Mouse (Mus musculus) right cerebral cortex, adult 18-20 months (tissue): ENCODE results near the gene Ilf3.

Source experiments
- DNase-seq: peaks from one replicate; pipeline ENCODE4 v3.0.0; 2022; ENCODE audit warnings: mixed read lengths

Ilf3 gene

DNA sequence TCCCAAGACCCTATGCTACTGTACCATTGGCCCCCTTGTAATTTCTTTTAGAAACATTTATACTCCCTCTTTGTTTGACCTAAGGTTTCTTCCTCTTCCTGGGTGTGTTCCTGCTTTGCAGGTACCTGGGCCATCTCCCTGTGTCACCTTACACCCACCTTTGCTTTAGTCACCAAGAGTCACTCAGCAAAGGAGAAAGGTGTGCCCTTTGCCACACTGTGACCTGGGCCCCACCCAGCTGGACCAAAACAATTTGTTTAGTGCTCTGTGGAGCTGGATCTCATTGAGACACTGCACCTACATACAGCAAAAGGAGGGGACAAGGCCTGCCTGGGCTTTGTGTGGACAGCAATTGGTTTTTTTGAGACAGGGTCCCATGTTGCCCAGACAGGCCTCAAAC lies 72.7 kb downstream of the Ilf3 start:
- DNase-seq = no peak

DNA sequence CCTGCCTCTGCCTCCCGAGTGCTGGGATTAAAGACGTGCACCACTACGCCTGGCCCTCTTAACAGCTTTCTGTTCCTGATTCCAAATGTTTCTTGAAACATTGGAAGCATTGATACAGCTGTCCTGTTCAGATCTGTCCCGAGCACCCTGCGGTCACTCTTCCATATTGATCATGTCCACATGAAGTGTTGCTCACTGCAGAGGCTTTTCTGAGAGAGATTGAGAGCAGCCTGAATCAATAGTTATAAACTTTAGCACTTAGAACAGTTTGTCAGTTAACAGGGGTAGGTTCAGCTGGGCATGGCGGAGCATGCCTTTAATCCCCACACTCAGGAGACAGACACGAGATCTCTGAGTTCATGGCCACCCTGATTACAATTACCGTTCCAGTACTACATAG lies 76.2 kb downstream of the Ilf3 start:
- no peak for DNase-seq

DNA sequence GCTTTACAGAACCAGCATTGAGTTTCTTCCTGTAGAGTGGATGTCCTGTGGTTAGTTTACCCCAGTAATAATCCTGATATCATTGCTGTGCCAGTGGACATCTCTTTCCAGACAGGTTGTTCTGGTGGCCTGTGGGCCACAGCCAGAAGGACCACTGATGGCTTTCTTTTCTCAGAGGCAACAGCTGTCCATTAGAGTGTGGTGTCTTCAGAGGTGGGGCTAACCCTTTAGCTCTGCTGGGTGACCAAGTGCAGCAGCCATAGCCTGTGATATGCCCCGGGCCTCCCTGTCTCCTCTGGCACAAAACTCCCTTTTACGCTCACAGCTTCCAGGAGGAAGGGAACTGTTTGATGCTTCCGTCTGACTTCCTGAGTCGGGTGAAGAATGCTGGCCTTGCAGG lies 76.9 kb downstream of the Ilf3 start:
- DNase-seq = no peak

DNA sequence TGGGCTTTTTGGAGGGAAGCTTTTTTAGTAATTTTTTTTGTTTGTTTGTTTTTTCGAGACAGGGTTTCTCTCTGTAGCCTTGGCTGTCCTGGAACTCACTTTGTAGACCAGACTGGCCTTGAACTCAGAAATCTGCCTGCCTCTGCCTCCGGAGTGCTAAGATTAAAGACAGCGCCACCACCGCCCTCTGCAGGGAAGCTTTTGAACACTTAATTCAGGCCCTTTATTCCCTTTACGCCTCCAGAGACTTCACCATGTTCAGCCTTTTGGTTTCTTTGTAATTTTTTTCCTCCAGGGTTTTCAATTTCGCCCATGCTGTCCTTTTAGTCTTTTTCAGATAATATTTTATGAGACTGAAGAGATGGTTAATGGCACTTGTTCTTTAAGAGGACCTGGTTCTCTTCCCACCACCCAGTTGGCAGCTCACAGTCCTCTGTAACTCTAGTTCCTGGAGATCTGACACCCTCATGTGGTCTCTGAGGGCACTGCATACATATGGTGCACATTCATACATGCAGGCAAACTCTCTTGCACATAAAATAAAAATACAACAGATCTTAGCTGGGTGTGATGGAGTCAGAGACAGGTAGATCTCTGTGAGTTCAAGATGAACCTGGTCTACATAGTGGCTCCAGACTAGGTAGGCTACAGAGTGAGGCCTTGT lies 77.5 kb downstream of the Ilf3 start:
- DNase-seq = no peak

DNA sequence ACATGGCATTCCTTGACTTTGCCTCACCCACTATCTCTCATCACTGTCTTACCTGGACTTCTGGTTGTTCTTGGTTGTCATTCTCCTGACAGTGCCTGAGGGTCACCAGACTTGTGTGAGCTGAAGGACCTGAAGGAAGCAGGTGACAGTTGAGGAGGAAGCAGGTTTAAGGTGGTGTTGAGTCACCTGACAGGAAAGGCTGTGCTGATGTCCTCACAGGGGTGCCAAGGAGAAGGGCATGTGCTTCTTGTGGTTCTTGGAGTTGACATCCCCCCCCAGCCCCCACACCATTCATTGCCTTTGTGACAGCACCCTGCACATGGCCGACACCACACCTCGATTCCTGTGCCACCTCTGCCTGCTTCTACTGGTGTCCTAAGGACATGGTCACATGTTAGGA lies 80.1 kb downstream of the Ilf3 start:
- DNase-seq = no peak

DNA sequence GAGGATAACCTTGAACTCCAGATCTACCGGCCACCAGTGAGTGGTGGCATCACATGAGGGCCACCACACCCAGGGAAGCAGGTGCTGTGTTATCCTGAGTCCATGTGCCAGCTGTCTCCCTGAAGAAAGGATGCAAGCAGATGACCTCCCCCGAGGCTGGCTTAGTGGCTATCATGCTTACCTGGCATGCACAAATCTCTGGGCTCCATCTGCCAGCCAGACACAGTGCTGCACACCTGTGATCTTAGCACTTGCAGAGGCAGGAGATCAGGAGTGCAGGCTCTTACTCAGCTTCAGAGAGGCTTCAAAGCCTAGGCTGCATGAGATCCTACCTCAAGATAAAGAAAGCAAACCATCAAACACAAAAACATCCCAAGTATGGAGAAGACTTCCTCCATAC lies 82.0 kb downstream of the Ilf3 start:
- DNase-seq = no peak

DNA sequence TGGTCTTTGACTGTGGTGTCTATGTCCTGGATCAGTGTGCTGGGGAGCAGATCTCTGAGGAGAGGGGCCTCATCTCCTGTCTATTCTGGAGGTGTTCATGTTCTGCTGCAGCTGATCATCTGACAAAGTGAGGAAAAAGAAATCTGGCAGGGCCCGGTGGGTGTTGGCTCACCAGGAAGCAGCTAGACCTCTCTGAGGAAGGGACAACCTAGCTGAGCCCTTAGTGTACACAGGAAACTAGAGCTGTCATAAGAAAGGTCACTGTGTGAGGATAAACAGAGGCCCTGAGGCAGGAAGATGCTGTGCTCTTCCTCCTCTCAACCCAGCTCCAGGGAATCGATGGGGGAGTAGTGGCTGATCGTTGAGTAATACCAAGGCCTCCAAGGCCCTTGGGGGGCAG lies 82.6 kb downstream of the Ilf3 start:
- no peak for DNase-seq

DNA sequence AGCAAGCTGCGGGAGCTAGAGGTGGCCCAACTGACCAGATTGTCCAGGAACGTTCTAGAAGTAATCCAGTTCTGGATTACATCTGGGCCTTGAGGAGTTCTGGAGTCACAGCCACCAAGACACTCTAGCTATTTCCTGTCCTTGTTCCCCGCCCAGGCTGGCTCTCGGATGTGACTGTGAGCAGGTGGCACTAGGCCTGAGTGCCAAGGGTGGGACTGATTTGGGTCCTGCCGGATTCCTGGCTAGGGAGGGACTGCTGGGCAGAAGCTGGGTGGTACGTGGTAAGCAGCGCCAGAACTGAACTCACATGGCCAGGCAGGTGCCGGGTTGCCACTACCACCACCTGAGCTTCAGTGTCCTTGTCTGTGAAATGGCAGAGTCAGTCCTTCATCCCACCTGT lies 83.7 kb downstream of the Ilf3 start:
- DNase-seq = no peak

DNA sequence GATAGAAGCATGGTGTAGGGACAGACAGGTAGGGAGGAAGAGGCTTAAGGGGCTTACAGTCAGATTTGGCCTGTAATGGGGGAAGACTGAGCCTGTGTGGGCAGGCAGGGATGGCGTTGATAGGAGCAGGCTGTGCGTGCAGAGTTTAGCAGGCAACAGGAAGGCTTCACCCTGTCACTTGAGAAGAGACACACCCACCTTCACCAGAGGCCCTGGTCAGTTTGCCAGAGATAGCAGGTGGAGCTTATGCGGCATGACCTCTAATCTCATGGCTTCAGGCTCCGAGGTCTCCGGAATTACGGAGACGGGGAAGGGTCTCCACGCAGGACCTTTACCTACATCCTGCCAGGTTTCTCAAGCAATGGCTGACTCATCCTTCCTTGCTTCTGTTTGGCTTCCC lies 84.2 kb downstream of the Ilf3 start:
- DNase-seq = no peak

DNA sequence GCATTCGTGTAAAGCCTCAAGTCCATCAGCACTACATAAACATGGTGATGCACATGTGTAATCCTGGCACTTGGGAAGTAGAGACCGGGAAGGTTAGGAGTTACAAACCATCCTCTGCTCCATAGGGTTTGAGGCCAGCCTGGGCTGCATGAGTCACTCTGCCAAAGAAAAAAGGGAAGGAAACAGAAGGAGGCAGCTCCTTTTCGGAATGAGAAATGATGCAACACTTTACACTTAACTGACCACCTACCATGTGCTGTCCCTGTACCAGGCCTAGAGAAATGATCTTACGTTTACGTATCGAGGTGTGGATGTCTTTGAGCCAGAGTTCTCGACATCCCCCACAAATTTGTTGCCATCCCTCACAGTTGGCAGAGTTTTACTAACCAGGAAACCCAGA lies 85.3 kb downstream of the Ilf3 start:
- no peak for DNase-seq

DNA sequence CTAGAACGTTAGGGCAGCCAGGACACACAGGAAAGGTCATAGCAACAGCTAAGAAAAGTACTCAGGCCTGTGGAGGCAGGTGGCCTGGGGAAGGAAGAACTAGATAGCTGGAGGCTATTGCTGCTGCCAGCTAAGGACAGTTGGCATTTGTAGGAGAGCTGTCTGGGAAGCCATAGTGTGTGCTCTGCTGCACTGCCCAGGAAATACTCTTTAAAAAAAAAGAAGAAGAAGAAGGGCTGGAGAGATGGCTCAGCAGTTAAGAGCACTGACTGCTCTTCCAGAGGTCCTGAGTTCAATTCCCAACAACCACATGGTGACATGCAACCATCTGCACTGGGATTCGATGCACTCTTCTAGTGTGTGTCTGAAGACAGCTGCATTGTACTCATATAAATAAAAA lies 85.8 kb downstream of the Ilf3 start:
- no peak for DNase-seq

DNA sequence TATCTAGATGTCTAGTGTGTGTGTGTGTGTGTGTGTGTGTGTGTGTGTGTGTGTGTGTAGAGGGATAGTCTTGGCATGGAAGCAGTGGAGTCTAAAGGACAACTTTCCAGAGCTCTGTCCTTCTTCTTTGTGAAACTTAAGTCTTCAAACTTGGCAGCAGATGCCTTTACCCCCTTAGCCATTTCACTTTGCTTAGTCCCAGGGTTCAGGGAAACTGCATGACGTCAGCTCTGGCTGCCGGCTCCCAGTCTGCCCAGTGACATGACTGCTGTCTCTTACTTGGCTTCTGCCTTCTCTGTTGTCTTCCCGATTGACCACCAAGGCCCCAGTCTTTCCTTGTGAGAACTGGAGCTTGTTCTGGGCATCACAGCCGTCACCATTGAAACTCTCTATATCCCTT lies 86.9 kb downstream of the Ilf3 start:
- DNase-seq = no peak
